Mouse (Mus musculus): ENCODE measurements around the gene Gbe1. TPM values are rescaled to one million over a fixed set of nuclear protein-coding genes. Genes with fewer than 3 reads are reported as not detected.

Gbe1 gene
- polyA plus RNA-seq, 1 experiment from 2014 or later: 27.4 TPM

DNA sequence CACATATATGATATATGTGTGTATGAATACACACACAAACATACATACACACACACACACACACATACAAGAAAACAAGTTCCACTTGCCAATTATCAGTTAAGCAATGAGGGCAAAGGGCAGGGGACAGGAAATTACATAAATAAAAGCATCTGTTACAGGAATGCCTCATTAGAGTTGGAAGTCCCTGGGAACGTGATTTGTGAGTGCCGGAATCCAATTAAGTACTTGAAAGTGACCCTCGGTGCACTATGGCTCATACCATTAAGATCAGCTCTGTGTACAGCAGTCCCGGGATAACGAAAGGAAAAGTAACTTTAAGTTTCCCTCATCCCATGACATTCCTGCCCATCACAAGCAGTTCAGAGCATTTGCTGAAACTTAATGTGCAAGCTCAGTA lies 249.7 kb downstream of the Gbe1 start:
- Histone ChIP-seq H3K4me3 (replicated peaks; ENCODE audit: low read length) (no peak overlapping the region), H3K4me1 (ENCODE audit: control insufficient read depth, insufficient read depth, low read length) (no peaks in the 10 kb centered on the region), H3K36me3 (ENCODE audit: control insufficient read depth, insufficient read depth, low read length) (no peaks in the 10 kb centered on the region), H3K27ac (ENCODE audit: low read length) (no peak overlapping the region), H3K9ac (ENCODE audit: low read length) (no peak overlapping the region), H3K9me3 (replicated peaks; ENCODE audit: control insufficient read depth, low read length) (no peaks in the 10 kb centered on the region), H3K27me3 (ENCODE audit: control insufficient read depth, insufficient read depth, low read length) (no peaks in the 10 kb centered on the region), H3K4me2 (ENCODE audit: low read depth, low read length) (no peak overlapping the region)
- ATAC-seq (ENCODE audit: insufficient read depth, low FRiP score): no peak
- WGBS: 61% methylated on average over 5 of the region's 5 CpGs

DNA sequence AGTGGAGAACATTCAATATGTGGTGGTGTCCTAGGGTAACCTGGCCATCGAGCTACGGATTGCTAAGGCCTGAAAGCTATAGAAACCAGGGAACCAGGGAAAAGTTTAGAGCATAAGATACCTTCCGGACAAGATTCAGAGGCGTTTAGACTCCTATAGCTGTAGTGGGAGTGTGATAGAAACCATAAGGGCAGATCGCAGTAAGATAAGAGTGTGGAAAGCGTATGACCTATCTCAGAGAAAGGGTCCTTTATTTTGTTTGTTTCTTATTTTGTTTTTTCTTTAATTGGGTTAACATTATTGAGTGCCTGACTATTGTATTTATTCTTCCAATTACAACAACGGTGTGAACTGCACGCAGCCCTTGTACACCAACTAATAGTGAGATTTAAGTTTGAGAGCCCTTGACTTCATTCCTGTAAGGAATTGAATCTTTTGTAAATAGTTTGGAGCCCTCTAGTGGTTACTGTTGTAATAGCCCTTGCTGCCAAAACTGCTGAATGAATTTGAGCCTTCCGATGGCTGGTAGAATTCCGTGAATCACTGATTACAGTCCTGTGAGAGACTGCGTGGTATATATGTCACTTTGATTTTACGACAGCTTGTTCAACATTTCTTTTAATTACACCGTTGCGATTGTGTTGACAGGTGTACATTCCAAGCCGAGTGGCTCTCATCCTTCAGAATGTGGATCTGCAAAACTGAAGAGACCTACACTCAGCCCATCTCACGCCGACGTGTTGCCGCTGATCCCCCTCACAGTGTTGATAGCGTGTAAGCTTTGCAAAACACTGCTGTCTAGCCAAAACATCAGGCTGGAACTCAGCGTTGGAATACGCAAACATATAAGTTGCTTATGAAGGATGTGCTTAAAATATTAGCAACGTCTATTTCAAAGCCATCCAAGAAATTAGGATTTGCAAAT lies 254.9 kb downstream of the Gbe1 start:
- no peaks in the 10 kb centered on the region for H3K27me3 ChIP-seq (ENCODE audit: control insufficient read depth, insufficient read depth, low read length)
- H3K27ac ChIP-seq (ENCODE audit: low read length): no peak overlapping the region
- H3K9ac ChIP-seq (ENCODE audit: low read length): no peak overlapping the region
- H3K4me2 ChIP-seq (ENCODE audit: low read depth, low read length): no peak overlapping the region
- H3K4me1 ChIP-seq (ENCODE audit: control insufficient read depth, insufficient read depth, low read length): no peaks in the 10 kb centered on the region
- no peak overlapping the region for H3K4me3 ChIP-seq (replicated peaks; ENCODE audit: low read length)
- no peaks in the 10 kb centered on the region for H3K36me3 ChIP-seq (ENCODE audit: control insufficient read depth, insufficient read depth, low read length)
- 57% methylated on average over 23 of the region's 23 CpGs for WGBS
- 0 out of 2 replicates have a peak, but pooled peaks have one; percentile 37 for ATAC-seq (ENCODE audit: insufficient read depth, low FRiP score)
- H3K9me3 ChIP-seq (replicated peaks; ENCODE audit: control insufficient read depth, low read length): no peaks in the 10 kb centered on the region

DNA sequence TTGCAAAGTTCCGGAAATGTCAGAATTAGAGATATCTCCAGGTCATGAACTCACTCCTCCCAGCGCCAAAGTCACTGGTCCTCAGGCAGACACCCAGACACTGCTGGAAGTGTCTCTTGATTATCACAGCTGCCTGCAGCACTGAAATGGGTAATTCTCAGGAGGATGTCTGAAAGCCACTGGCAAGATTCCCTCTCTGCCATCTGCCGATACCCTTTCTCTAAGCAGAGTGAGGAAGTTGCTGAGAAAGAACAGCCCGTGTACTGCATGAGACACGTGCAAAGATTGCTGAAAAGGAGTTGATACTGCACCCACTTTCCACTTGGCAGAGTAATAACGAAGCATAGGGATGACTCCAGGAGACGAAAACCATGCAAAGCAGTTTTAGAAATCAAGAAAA lies 272.2 kb downstream of the Gbe1 start:
- no peak overlapping the region for H3K4me2 ChIP-seq (ENCODE audit: low read depth, low read length)
- no peak overlapping the region for H3K9ac ChIP-seq (ENCODE audit: low read length)
- no peaks in the 10 kb centered on the region for H3K27me3 ChIP-seq (ENCODE audit: control insufficient read depth, insufficient read depth, low read length)
- no peaks in the 10 kb centered on the region for H3K4me1 ChIP-seq (ENCODE audit: control insufficient read depth, insufficient read depth, low read length)
- no peak for ATAC-seq (ENCODE audit: insufficient read depth, low FRiP score)
- whole genome bisulfite sequencing: no CpG with 5 or more reads among the region's 7 CpGs
- no peak overlapping the region for H3K4me3 ChIP-seq (replicated peaks; ENCODE audit: low read length)
- no peak overlapping the region for H3K27ac ChIP-seq (ENCODE audit: low read length)
- H3K9me3 ChIP-seq (replicated peaks; ENCODE audit: control insufficient read depth, low read length): no peaks in the 10 kb centered on the region
- no peaks in the 10 kb centered on the region for H3K36me3 ChIP-seq (ENCODE audit: control insufficient read depth, insufficient read depth, low read length)

DNA sequence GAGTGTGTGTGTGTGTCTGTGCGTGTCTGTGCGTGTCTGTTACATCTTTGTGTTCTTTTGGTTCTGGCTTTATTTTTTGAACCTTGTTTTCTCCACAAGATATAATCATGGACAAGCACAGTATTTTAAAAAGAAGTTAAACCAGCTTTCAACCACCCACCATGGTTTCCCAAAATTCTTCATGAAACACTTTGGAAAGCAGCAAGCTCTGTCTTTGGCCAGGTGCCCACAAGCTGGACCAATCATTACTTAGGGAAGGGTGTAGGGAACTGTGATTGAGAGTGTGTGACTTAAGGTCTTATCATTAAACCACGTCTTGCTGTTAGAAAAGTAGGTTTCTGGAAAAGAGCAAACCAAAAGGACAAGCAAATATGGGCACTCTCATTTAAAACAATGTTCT lies 288.6 kb downstream of the Gbe1 start:
- no peak overlapping the region for H3K4me2 ChIP-seq (ENCODE audit: low read depth, low read length)
- H3K9me3 ChIP-seq (replicated peaks; ENCODE audit: control insufficient read depth, low read length): no peaks in the 10 kb centered on the region
- H3K4me1 ChIP-seq (ENCODE audit: control insufficient read depth, insufficient read depth, low read length): no peaks in the 10 kb centered on the region
- H3K4me3 ChIP-seq (replicated peaks; ENCODE audit: low read length): no peak overlapping the region
- no peak overlapping the region for H3K27ac ChIP-seq (ENCODE audit: low read length)
- H3K27me3 ChIP-seq (ENCODE audit: control insufficient read depth, insufficient read depth, low read length): no peaks in the 10 kb centered on the region
- no peak for ATAC-seq (ENCODE audit: insufficient read depth, low FRiP score)
- 91% methylated on average over 3 of the region's 3 CpGs for WGBS
- no peaks in the 10 kb centered on the region for H3K36me3 ChIP-seq (ENCODE audit: control insufficient read depth, insufficient read depth, low read length)
- H3K9ac ChIP-seq (ENCODE audit: low read length): no peak overlapping the region

DNA sequence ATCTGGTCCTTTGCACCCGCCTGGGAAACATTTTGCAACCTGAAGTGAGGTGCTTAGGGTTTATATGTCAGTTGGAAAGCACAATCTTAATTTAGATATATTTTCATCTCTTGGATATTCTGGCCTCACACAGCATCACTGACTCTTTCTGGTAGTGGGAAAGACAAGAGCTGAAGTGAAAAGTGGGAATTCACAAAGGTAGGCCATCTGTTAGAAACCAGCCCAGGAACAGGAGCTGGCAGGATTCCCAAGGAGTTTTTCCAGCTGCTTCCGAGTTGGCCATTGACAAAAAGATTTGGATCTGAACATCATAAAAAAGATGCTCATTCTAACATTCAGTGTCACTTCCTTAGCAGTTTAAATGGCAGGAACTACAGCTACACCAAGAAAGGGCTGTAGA lies 294.6 kb downstream of the Gbe1 start:
- Histone ChIP-seq H3K36me3 (ENCODE audit: control insufficient read depth, insufficient read depth, low read length) (no peaks in the 10 kb centered on the region), H3K4me1 (ENCODE audit: control insufficient read depth, insufficient read depth, low read length) (no peaks in the 10 kb centered on the region), H3K4me2 (ENCODE audit: low read depth, low read length) (no peak overlapping the region), H3K9me3 (replicated peaks; ENCODE audit: control insufficient read depth, low read length) (no peaks in the 10 kb centered on the region), H3K27me3 (ENCODE audit: control insufficient read depth, insufficient read depth, low read length) (no peaks in the 10 kb centered on the region), H3K4me3 (replicated peaks; ENCODE audit: low read length) (no peak overlapping the region), H3K9ac (ENCODE audit: low read length) (no peak overlapping the region), H3K27ac (ENCODE audit: low read length) (no peak overlapping the region)
- WGBS: 73% methylated on average over 2 of the region's 2 CpGs
- no peak for ATAC-seq (ENCODE audit: insufficient read depth, low FRiP score)

- Histone ChIP-seq H3K36me3 (ENCODE audit: control insufficient read depth, insufficient read depth, low read length) (no peaks in the 10 kb centered on the region), H3K27ac (ENCODE audit: low read length) (no peak overlapping the region), H3K9ac (ENCODE audit: low read length) (no peak overlapping the region), H3K4me3 (replicated peaks; ENCODE audit: low read length) (no peak overlapping the region), H3K9me3 (replicated peaks; ENCODE audit: control insufficient read depth, low read length) (no peaks in the 10 kb centered on the region), H3K4me1 (ENCODE audit: control insufficient read depth, insufficient read depth, low read length) (no peaks in the 10 kb centered on the region), H3K4me2 (ENCODE audit: low read depth, low read length) (no peak overlapping the region), H3K27me3 (ENCODE audit: control insufficient read depth, insufficient read depth, low read length) (no peaks in the 10 kb centered on the region)
- 84% methylated on average over 1 of the region's 1 CpGs for WGBS
- ATAC-seq (ENCODE audit: insufficient read depth, low FRiP score): no peak
Measured at GRCm38 (mm10) chr16:70617691-70618090, 303.9 kb downstream of the Gbe1 start.

GRCm38 (mm10) chr16:70618168-70618567 lies 304.4 kb downstream of the Gbe1 start:
- Histone ChIP-seq H3K4me3 (replicated peaks; ENCODE audit: low read length) (no peak overlapping the region), H3K36me3 (ENCODE audit: control insufficient read depth, insufficient read depth, low read length) (no peaks in the 10 kb centered on the region), H3K27me3 (ENCODE audit: control insufficient read depth, insufficient read depth, low read length) (no peaks in the 10 kb centered on the region), H3K9me3 (replicated peaks; ENCODE audit: control insufficient read depth, low read length) (no peaks in the 10 kb centered on the region), H3K9ac (ENCODE audit: low read length) (no peak overlapping the region), H3K27ac (ENCODE audit: low read length) (no peak overlapping the region), H3K4me2 (ENCODE audit: low read depth, low read length) (no peak overlapping the region), H3K4me1 (ENCODE audit: control insufficient read depth, insufficient read depth, low read length) (no peaks in the 10 kb centered on the region)
- WGBS: 85% methylated on average over 3 of the region's 3 CpGs
- ATAC-seq (ENCODE audit: insufficient read depth, low FRiP score): no peak
